Mouse (Mus musculus): Measurements from ENCODE around the gene Cs. TPM values are rescaled to one million over a fixed set of nuclear protein-coding genes. Genes with fewer than 3 reads are reported as not detected.

The Cs gene
- total RNA-seq, 2 experiments from 2014 or later, result 108 to 181 TPM

- no peak for ATAC-seq (replicated peaks; ENCODE audit: poor library complexity)
Observed at GRCm38 (mm10) chr10:128403931-128404330, 66.4 kb downstream of the Cs start.

- 0 out of 2 replicates have a peak, but pooled peaks have one; percentile 7 for ATAC-seq (replicated peaks; ENCODE audit: poor library complexity)
Observed at GRCm38 (mm10) chr10:128408591-128409535, 71.3 kb downstream of the Cs start.

- peak; percentile 79 for ATAC-seq (replicated peaks; ENCODE audit: poor library complexity)
Observed at GRCm38 (mm10) chr10:128409692-128410559, 72.4 kb downstream of the Cs start.

GRCm38 (mm10) chr10:128410560-128410845 is 73.0 kb downstream of the Cs start:
- no peak for ATAC-seq (replicated peaks; ENCODE audit: poor library complexity)

- ATAC-seq (replicated peaks; ENCODE audit: poor library complexity), result peak; percentile 73
Observed at GRCm38 (mm10) chr10:128411211-128412054, 73.9 kb downstream of the Cs start, which contains the start of the genes Nabp2 and Rnf41. Gene Nabp2, minus strand, starts transcription at chr10:128411492. Gene Rnf41, plus strand, starts transcription at chr10:128411657.

- ATAC-seq (replicated peaks; ENCODE audit: poor library complexity), result no peak
Observed at GRCm38 (mm10) chr10:128412055-128412381, 74.5 kb downstream of the Cs start.

Other genes starting within 250 kb of the Cs start
- gene Baz2a, start 246.2 kb upstream of the Cs start, total RNA-seq (2015), result 35.5 and 40.3 TPM in 2 replicates
- 13.2 and 15.0 TPM in 2 replicates for gene Baz2a, start 246.2 kb upstream of the Cs start, total RNA-seq (2017)
- 9.3 and 13.7 TPM in 2 replicates for gene Rbms2, start 157.4 kb upstream of the Cs start, total RNA-seq (2015)
- gene Rbms2, start 157.4 kb upstream of the Cs start, total RNA-seq (2017), result 2.5 and 7.2 TPM in 2 replicates
- 1.2 and 1.4 TPM in 2 replicates for gene Gls2, start 143.3 kb upstream of the Cs start, total RNA-seq (2015)
- gene Gls2, start 143.3 kb upstream of the Cs start, total RNA-seq (2017), result 0.67 and 3.6 TPM in 2 replicates
- 16.1 and 20.4 TPM in 2 replicates for gene Spryd4, start 125.9 kb upstream of the Cs start, total RNA-seq (2015)
- 15.6 and 20.0 TPM in 2 replicates for gene Spryd4, start 125.9 kb upstream of the Cs start, total RNA-seq (2017)
- 0.22 and 0.32 TPM in 2 replicates for gene Mip, start 111.9 kb upstream of the Cs start, total RNA-seq (2015)
- gene Mip, start 111.9 kb upstream of the Cs start, total RNA-seq (2017), result 0.10 and 0.29 TPM in 2 replicates
- gene Timeless, start 105.7 kb upstream of the Cs start, total RNA-seq (2015), result 23.7 and 33.8 TPM in 2 replicates
- gene Timeless, start 105.7 kb upstream of the Cs start, total RNA-seq (2017), result 70.4 and 86.5 TPM in 2 replicates
- gene Apon, start 83.6 kb upstream of the Cs start, total RNA-seq (2015), result 0.10 TPM in 1 of 2 replicates, not detected in the other
- 0.08 and 0.20 TPM in 2 replicates for gene Apon, start 83.6 kb upstream of the Cs start, total RNA-seq (2017)
- not detected in 2 replicates for gene Apof, start 69.1 kb upstream of the Cs start, total RNA-seq (2015)
- gene Apof, start 69.1 kb upstream of the Cs start, total RNA-seq (2017), result not detected in 2 replicates
- gene Stat2, start 67.2 kb upstream of the Cs start, total RNA-seq (2015), result 9.6 and 9.8 TPM in 2 replicates
- 6.8 and 8.6 TPM in 2 replicates for gene Stat2, start 67.2 kb upstream of the Cs start, total RNA-seq (2017)
- gene Il23a, start 39.0 kb upstream of the Cs start, total RNA-seq (2015), result 0.22 and 0.27 TPM in 2 replicates
- 0.25 TPM in 1 of 2 replicates, not detected in the other for gene Il23a, start 39.0 kb upstream of the Cs start, total RNA-seq (2017)
- gene Pan2, start 34.4 kb upstream of the Cs start, total RNA-seq (2015), result 16.4 and 17.4 TPM in 2 replicates
- 12.1 and 12.2 TPM in 2 replicates for gene Pan2, start 34.4 kb upstream of the Cs start, total RNA-seq (2017)
- gene Cnpy2, start 15.3 kb upstream of the Cs start, total RNA-seq (2015), result 151 and 152 TPM in 2 replicates
- gene Cnpy2, start 15.3 kb upstream of the Cs start, total RNA-seq (2017), result 132 and 144 TPM in 2 replicates
- 13.8 and 17.6 TPM in 2 replicates for gene Coq10a, start 31.3 kb downstream of the Cs start, total RNA-seq (2015)
- 8.8 and 9.4 TPM in 2 replicates for gene Coq10a, start 31.3 kb downstream of the Cs start, total RNA-seq (2017)
- gene Ankrd52, start 39.4 kb downstream of the Cs start, total RNA-seq (2015), result 48.6 and 48.9 TPM in 2 replicates
- gene Ankrd52, start 39.4 kb downstream of the Cs start, total RNA-seq (2017), result 9.0 and 11.6 TPM in 2 replicates
- gene Slc39a5, start 63.5 kb downstream of the Cs start, total RNA-seq (2015), result not detected in 2 replicates
- gene Slc39a5, start 63.5 kb downstream of the Cs start, total RNA-seq (2017), result not detected in 2 replicates
- gene Nabp2, start 73.8 kb downstream of the Cs start, total RNA-seq (2015), result 79.4 and 105 TPM in 2 replicates
- 68.8 and 72.2 TPM in 2 replicates for gene Nabp2, start 73.8 kb downstream of the Cs start, total RNA-seq (2017)
- 15.7 and 20.9 TPM in 2 replicates for gene Rnf41, start 73.9 kb downstream of the Cs start, total RNA-seq (2015)
- gene Rnf41, start 73.9 kb downstream of the Cs start, total RNA-seq (2017), result 20.1 and 21.0 TPM in 2 replicates
- gene Smarcc2, start 121.5 kb downstream of the Cs start, total RNA-seq (2015), result 70.4 and 74.5 TPM in 2 replicates
- gene Smarcc2, start 121.5 kb downstream of the Cs start, total RNA-seq (2017), result 52.8 and 66.9 TPM in 2 replicates
- gene Myl6, start 156.4 kb downstream of the Cs start, total RNA-seq (2015), result 760 and 847 TPM in 2 replicates
- 1,168 and 1,230 TPM in 2 replicates for gene Myl6, start 156.4 kb downstream of the Cs start, total RNA-seq (2017)
- gene Myl6b, start 161.0 kb downstream of the Cs start, total RNA-seq (2015), result 7.6 and 7.8 TPM in 2 replicates
- gene Myl6b, start 161.0 kb downstream of the Cs start, total RNA-seq (2017), result 0.64 and 1.7 TPM in 2 replicates
- gene Esyt1, start 188.1 kb downstream of the Cs start, total RNA-seq (2015), result 41.2 and 48.4 TPM in 2 replicates
- 77.6 and 85.1 TPM in 2 replicates for gene Esyt1, start 188.1 kb downstream of the Cs start, total RNA-seq (2017)
- 5.9 and 6.7 TPM in 2 replicates for gene Zc3h10, start 210.0 kb downstream of the Cs start, total RNA-seq (2015)
- gene Zc3h10, start 210.0 kb downstream of the Cs start, total RNA-seq (2017), result 10.2 and 13.3 TPM in 2 replicates
- gene Rpl41, start 211.6 kb downstream of the Cs start, total RNA-seq (2015), result 3,654 and 3,864 TPM in 2 replicates
- gene Rpl41, start 211.6 kb downstream of the Cs start, total RNA-seq (2017), result 3,114 and 3,805 TPM in 2 replicates
- gene Pa2g4, start 228.3 kb downstream of the Cs start, total RNA-seq (2015), result 504 and 526 TPM in 2 replicates
- gene Pa2g4, start 228.3 kb downstream of the Cs start, total RNA-seq (2017), result 351 and 437 TPM in 2 replicates

All from megakaryocyte progenitor cell, adult 5-6 weeks (primary cell).